Mouse (Mus musculus) megakaryocyte progenitor cell, adult 5-6 weeks (primary cell): ENCODE results near the gene Plxna2. TPM values are rescaled to one million over a fixed set of nuclear protein-coding genes. Genes with fewer than 3 reads are reported as not detected.

Source experiments
- ATAC-seq: replicated peaks from 2 replicates; pipeline ENCODE4 v1.8.0; 2016; ENCODE audit warnings: mild to moderate bottlenecking, moderate TSS enrichment, inconsistent platforms; ENCODE audit not compliant: poor library complexity
- total RNA-seq, 2 experiments: library from RNA; stranded (forward) in 1 of 2; stranded (reverse) in 1 of 2; fragments of 157-497, 149-512 nt in 1 of 2; fragments of 200-1000 nt in 1 of 2; gene quantifications; 2 replicates each; pipeline versions ENCODE4 v1.2.3 to v1.2.4; 2015 to 2017

Plxna2 gene
- total RNA-seq (2015) (0.39 and 0.72 TPM in 2 replicates), total RNA-seq (2017) (0.17 and 0.34 TPM in 2 replicates)

GRCm38 (mm10) chr1:194617918-194618317 is at the start of gene Plxna2:
Plxna2 (plus strand) TSS chr1:194618218.
- ATAC-seq, result no peak

GRCm38 (mm10) chr1:194573870-194574269 is 44.1 kb upstream of the Plxna2 start:
- no peak for ATAC-seq

- no peak for ATAC-seq
Observed at GRCm38 (mm10) chr1:194578270-194578669, 39.7 kb upstream of the Plxna2 start.

- ATAC-seq, result no peak
Observed at GRCm38 (mm10) chr1:194580539-194580938, 37.5 kb upstream of the Plxna2 start.

GRCm38 (mm10) chr1:194586670-194587069 is 31.3 kb upstream of the Plxna2 start:
- no peak for ATAC-seq

- ATAC-seq, result no peak
Observed at GRCm38 (mm10) chr1:194587532-194587931, 30.5 kb upstream of the Plxna2 start.

- ATAC-seq, result no peak
Observed at GRCm38 (mm10) chr1:194587956-194588668, 29.9 kb upstream of the Plxna2 start.

- ATAC-seq, result no peak
Observed at GRCm38 (mm10) chr1:194588711-194589451, 29.1 kb upstream of the Plxna2 start.

- no peak for ATAC-seq
Observed at GRCm38 (mm10) chr1:194593155-194593554, 24.9 kb upstream of the Plxna2 start.

- peak; percentile 42; the same call in 1 of the 2 replicates for ATAC-seq
Observed at GRCm38 (mm10) chr1:194607406-194608261, 10.4 kb upstream of the Plxna2 start.

GRCm38 (mm10) chr1:194610516-194610915 is 7.5 kb upstream of the Plxna2 start:
- no peak for ATAC-seq

- no peak for ATAC-seq
Observed at GRCm38 (mm10) chr1:194612628-194613027, 5.4 kb upstream of the Plxna2 start.

GRCm38 (mm10) chr1:194613271-194613834 is 4.7 kb upstream of the Plxna2 start:
- no peak for ATAC-seq

GRCm38 (mm10) chr1:194613923-194614830 is 3.8 kb upstream of the Plxna2 start:
- ATAC-seq, result peak; percentile 30; the same call in 1 of the 2 replicates

GRCm38 (mm10) chr1:194616136-194616535 is 1.9 kb upstream of the Plxna2 start:
- ATAC-seq, result no peak

GRCm38 (mm10) chr1:194618841-194619311 is 858 bp downstream of the Plxna2 start:
- ATAC-seq, result peak; percentile 59

GRCm38 (mm10) chr1:194619353-194620244 is 1.6 kb downstream of the Plxna2 start:
- peak; percentile 74 for ATAC-seq

GRCm38 (mm10) chr1:194620245-194620991 is 2.4 kb downstream of the Plxna2 start:
- ATAC-seq, result peak; percentile 14; the same call in 1 of the 2 replicates
